Mouse (Mus musculus) MEL (cell line): ENCODE data around the gene Baiap2. TPM values are rescaled to one million over a fixed set of nuclear protein-coding genes. Genes with fewer than 3 reads are reported as not detected.

Source experiments
- DNase-seq: peaks from one replicate; pipeline ENCODE4 v3.0.0; 2011; ENCODE audit warnings: low read depth, low spot score
- H3K27ac ChIP-seq: 2 replicates; pipeline ENCODE4 v1.5.1; 2012; ENCODE audit warnings: low read depth, mild to moderate bottlenecking, control low read depth, low read length, moderate library complexity; ENCODE audit not compliant: control insufficient read depth
- H3K27me3 ChIP-seq, 2 experiments: fragments of 150-350 bp in 1 of 2; sonication (generic) in 1 of 2; 2 replicates each; pipeline ENCODE4 v1.6.1; 2012; ENCODE audit warnings: low read length in 2 of 2, mild to moderate bottlenecking in 2 of 2, improper control_type of control experiment in 1 of 2, moderate library complexity in 1 of 2; ENCODE audit not compliant: insufficient read depth in 2 of 2, control insufficient read depth in 1 of 2
- H3K36me3 ChIP-seq, 2 experiments: 2 replicates each; pipeline ENCODE4 v1.6.1; 2012 to 2014; ENCODE audit warnings: low read length in 2 of 2, improper control_type of control experiment in 1 of 2, inconsistent platforms in 1 of 2, mild to moderate bottlenecking in 1 of 2; ENCODE audit not compliant: insufficient read depth in 2 of 2, control insufficient read depth in 1 of 2
- H3K4me1 ChIP-seq, 2 experiments: fragments of 150-350 bp in 1 of 2; sonication (generic) in 1 of 2; 2 replicates each; pipeline ENCODE4 v1.6.1; 2012; ENCODE audit warnings: low read length in 2 of 2, improper control_type of control experiment in 1 of 2, mild to moderate bottlenecking in 1 of 2; ENCODE audit not compliant: insufficient read depth in 2 of 2, control insufficient read depth in 1 of 2
- H3K4me3 ChIP-seq, 2 experiments: fragments of 150-350 bp in 1 of 2; sonication (generic) in 1 of 2; 2 replicates each; pipeline ENCODE4 v1.5.1; 2012; ENCODE audit warnings: low read depth in 2 of 2, low read length in 2 of 2, mild to moderate bottlenecking in 2 of 2, moderate library complexity in 2 of 2, control low read depth in 1 of 2, improper control_type of control experiment in 1 of 2; ENCODE audit not compliant: control insufficient read depth in 1 of 2, insufficient read depth in 1 of 2
- H3K79me2 ChIP-seq: 2 replicates; pipeline ENCODE4 v1.6.1; 2012; ENCODE audit warnings: mild to moderate bottlenecking, low read length, moderate library complexity; ENCODE audit not compliant: control insufficient read depth, poor library complexity, insufficient read depth
- H3K9ac ChIP-seq: 2 replicates; pipeline ENCODE4 v1.6.1; 2012; ENCODE audit warnings: low read depth, mild to moderate bottlenecking, control low read depth, low read length, moderate library complexity; ENCODE audit not compliant: control insufficient read depth, poor library complexity, severe bottlenecking
- H3K9me3 ChIP-seq: fragments of 150-350 bp; sonication (generic); replicated peaks from 2 replicates; pipeline ENCODE4 v1.6.1; 2012; ENCODE audit warnings: mild to moderate bottlenecking, low read length, improper control_type of control experiment, moderate library complexity; ENCODE audit not compliant: insufficient read depth
- CHD1 ChIP-seq: IDR thresholded peaks from 2 replicates; pipeline ENCODE4 v1.6.1; 2012; ENCODE audit warnings: low read depth, mild to moderate bottlenecking, inconsistent platforms, low read length, improper control_type of control experiment
- CHD2 ChIP-seq: IDR thresholded peaks from 2 replicates; pipeline ENCODE4 v1.6.1; 2011; ENCODE audit warnings: low read length, improper control_type of control experiment
- CTCF ChIP-seq, 3 experiments: IDR thresholded peaks in 2 of 3; conservative IDR thresholded peaks in 1 of 3; 2 replicates each; pipeline ENCODE4 v1.5.1; 2011 to 2012; ENCODE audit warnings: low read length in 3 of 3, low read depth in 2 of 3, mild to moderate bottlenecking in 2 of 3, improper control_type of control experiment in 1 of 3, inconsistent platforms in 1 of 3, mixed read lengths in 1 of 3, moderate library complexity in 1 of 3; ENCODE audit not compliant: control insufficient read depth in 1 of 3, insufficient read depth in 1 of 3, poor library complexity in 1 of 3, severe bottlenecking in 1 of 3
- EP300 ChIP-seq, 2 experiments: IDR thresholded peaks; 2 replicates each; pipeline ENCODE4 v1.6.1; 2011; ENCODE audit warnings: improper control_type of control experiment in 2 of 2, low read length in 2 of 2, low read depth in 1 of 2, mild to moderate bottlenecking in 1 of 2
- GABPA ChIP-seq: IDR thresholded peaks from 2 replicates; pipeline ENCODE4 v1.6.1; 2012; ENCODE audit warnings: low read depth, mild to moderate bottlenecking, inconsistent platforms, low read length, improper control_type of control experiment, moderate library complexity
- GATA1 ChIP-seq: IDR thresholded peaks from 2 replicates; pipeline ENCODE4 v1.6.1; 2011; ENCODE audit warnings: low read depth, low read length, improper control_type of control experiment
- RAD21 ChIP-seq: IDR thresholded peaks from 2 replicates; pipeline ENCODE4 v1.6.1; 2011; ENCODE audit warnings: mild to moderate bottlenecking, low read depth, low read length, improper control_type of control experiment
- SMC3 ChIP-seq: IDR thresholded peaks from 2 replicates; pipeline ENCODE4 v1.6.1; 2011; ENCODE audit warnings: low read depth, low read length, improper control_type of control experiment
- UBTF ChIP-seq: IDR thresholded peaks from 2 replicates; pipeline ENCODE4 v1.6.1; 2012; ENCODE audit warnings: low read depth, mild to moderate bottlenecking, inconsistent platforms, low read length, improper control_type of control experiment, moderate library complexity, borderline replicate concordance; ENCODE audit not compliant: insufficient read depth
- ZC3H11A ChIP-seq: IDR thresholded peaks from 2 replicates; pipeline ENCODE4 v1.6.1; 2012; ENCODE audit warnings: low read depth, mild to moderate bottlenecking, inconsistent platforms, low read length, improper control_type of control experiment
- ZKSCAN1 ChIP-seq: IDR thresholded peaks from 2 replicates; pipeline ENCODE4 v1.6.1; 2012; ENCODE audit warnings: low read depth, mild to moderate bottlenecking, inconsistent platforms, low read length, improper control_type of control experiment, moderate library complexity
- polyA plus RNA-seq, 2 experiments: library from polyadenylated mRNA; stranded (reverse) in 1 of 2; unstranded in 1 of 2; fragments of >175 nt in 1 of 2; fragments of >200 nt in 1 of 2; gene quantifications; 2 replicates each; pipeline versions ENCODE4 v1.2.1 to v1.2.4; 2012; ENCODE audit warnings: low replicate concordance in 2 of 2, low read depth in 1 of 2; ENCODE audit not compliant: insufficient read length in 2 of 2, insufficient read depth in 1 of 2, missing spikeins in 1 of 2
- total RNA-seq: library from RNA; depleted of rRNA; stranded (reverse); fragments of 300-350 nt; gene quantifications from 2 replicates; pipeline ENCODE4 v1.2.3, GENCODE M21; 2012

Baiap2 gene
- total and polyA plus RNA-seq, 3 experiments: 27.5 to 31.3 TPM; not detected in 1

GRCm38 (mm10) chr11:120029431-120030144 is 87.0 kb downstream of the Baiap2 start:
- Histone ChIP-seq H3K36me3 (no peaks in the 10 kb centered on the region), H3K4me1 (no peaks in the 10 kb centered on the region), H3K9ac (no peak overlapping the region), H3K27ac (no peak overlapping the region), H3K79me2 (no peaks in the 10 kb centered on the region), H3K4me3 (no peak overlapping the region), H3K9me3 (no peaks in the 10 kb centered on the region), H3K27me3 (peaks cover 6 to 9% of the 10 kb centered on the region in 2 experiments)
- no peak for DNase-seq
- no peak for TF ChIP-seq GATA1
- TF ChIP-seq ZKSCAN1: no peak

- Histone ChIP-seq H3K27me3 (peaks cover under 1 to 6% of the 10 kb centered on the region in 2 experiments; a peak in 3 of 4 replicates), H3K4me1 (no peaks in the 10 kb centered on the region), H3K9ac (no peak overlapping the region), H3K9me3 (no peaks in the 10 kb centered on the region), H3K36me3 (no peaks in the 10 kb centered on the region), H3K79me2 (no peaks in the 10 kb centered on the region), H3K4me3 (no peak overlapping the region), H3K27ac (no peak overlapping the region)
- DNase-seq: peak; percentile 48
- TF ChIP-seq ZC3H11A (peak; percentile 66), GABPA (no peak), RAD21 (peak; percentile 72), SMC3 (peak; percentile 81), EP300 (IDR thresholded peaks at IDR 0.05; ENCODE audit: low read depth in 1 of 2, low read length in 2 of 2) (no peak), CHD1 (no peak), CTCF (IDR thresholded peaks at IDR 0.05 in 2 of 3, conservative IDR thresholded peaks at IDR 0.05 in 1 of 3; ENCODE audit: control insufficient read depth in 1 of 3, insufficient read depth in 1 of 3, low read depth in 2 of 3, low read length in 3 of 3, poor library complexity in 1 of 3, severe bottlenecking in 1 of 3) (peak; percentile 52 to 79 (median 79); a peak in 5 of 6 replicates), UBTF (no peak)
Observed at GRCm38 (mm10) chr11:120030145-120030901, 87.8 kb downstream of the Baiap2 start.

- no peaks in the 10 kb centered on the region for H3K9me3 ChIP-seq
Observed at GRCm38 (mm10) chr11:120032052-120032451, 89.5 kb downstream of the Baiap2 start.

More at GRCm38 (mm10) chr11:120032052-120032451, 89.5 kb downstream of the Baiap2 start:
- no peak overlapping the region for H3K27ac ChIP-seq
- DNase-seq: no peak
- no peak overlapping the region for H3K9ac ChIP-seq
- H3K27me3 ChIP-seq: no peaks in the 10 kb centered on the region
- no peaks in the 10 kb centered on the region for H3K4me1 ChIP-seq
- TF ChIP-seq CHD2: no peak
- H3K36me3 ChIP-seq: no peaks in the 10 kb centered on the region
- H3K79me2 ChIP-seq: no peaks in the 10 kb centered on the region
- no peak overlapping the region for H3K4me3 ChIP-seq
